Mouse (Mus musculus): ENCODE measurements around the gene Lgals7. TPM values are rescaled to one million over a fixed set of nuclear protein-coding genes. Genes with fewer than 3 reads are reported as not detected.
A peak's percentile ranks its signal among the peaks of the same experiment; 100 is the strongest.
"Not testable (repeated sequence)": the region's sequence is repeated elsewhere in the genome, so short reads cannot be mapped to it uniquely, and the experiment has no call there.

Lgals7 gene
- total RNA-seq, 2 experiments from 2014 or later = 0.73 to 1.4 TPM

DNA sequence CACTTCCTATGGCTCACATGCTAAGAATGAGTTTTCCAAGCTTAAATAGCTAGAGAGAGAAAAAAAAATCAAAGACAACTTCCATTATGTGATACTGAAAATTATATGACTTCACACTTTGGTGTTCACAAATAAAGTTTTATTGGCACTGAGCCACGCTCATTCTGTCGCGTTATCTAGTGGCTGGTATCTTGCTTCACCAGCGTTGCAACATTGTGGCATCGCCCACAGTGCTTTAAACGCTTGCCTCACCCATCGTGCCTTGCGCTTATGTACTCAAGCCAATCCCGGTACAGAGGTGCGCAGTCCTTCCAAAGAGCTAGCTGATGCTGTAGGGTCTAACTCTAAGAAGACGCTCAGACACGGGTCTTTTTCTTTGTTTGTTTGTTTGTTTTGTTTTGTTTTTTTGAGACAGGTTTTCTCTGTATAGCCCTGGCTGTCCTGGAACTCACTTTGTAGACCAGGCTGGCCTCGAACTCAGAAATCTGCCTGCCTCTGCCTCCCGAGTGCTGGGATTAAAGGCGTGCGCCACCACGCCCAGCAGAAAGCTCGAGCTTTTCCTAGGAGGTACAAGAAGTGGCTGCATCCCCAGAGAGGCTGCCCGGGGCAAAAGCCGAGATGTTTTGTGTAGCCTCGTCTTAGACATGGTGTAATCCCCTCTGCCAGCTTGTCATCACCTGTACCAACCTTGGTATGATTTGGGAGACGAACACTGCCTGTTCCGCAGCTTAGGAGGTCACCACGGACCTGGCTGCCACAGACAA, 7.4 kb downstream of the Lgals7 start:
- DNase-seq = no peak
- intact Hi-C loops (cut with DNase I) = no loop called here

- intact Hi-C loops (cut with DNase I) = no loop called here
- no peak for DNase-seq
Observed at GRCm38 (mm10) chr7:28874565-28874964, 10.9 kb downstream of the Lgals7 start.

GRCm38 (mm10) chr7:28876099-28876498, 12.4 kb downstream of the Lgals7 start:
- intact Hi-C loops (cut with DNase I) = no loop called here
- DNase-seq = no peak

GRCm38 (mm10) chr7:28877155-28877554, 13.5 kb downstream of the Lgals7 start:
- DNase-seq = no peak
- intact Hi-C loops (cut with DNase I) = no loop called here

DNA sequence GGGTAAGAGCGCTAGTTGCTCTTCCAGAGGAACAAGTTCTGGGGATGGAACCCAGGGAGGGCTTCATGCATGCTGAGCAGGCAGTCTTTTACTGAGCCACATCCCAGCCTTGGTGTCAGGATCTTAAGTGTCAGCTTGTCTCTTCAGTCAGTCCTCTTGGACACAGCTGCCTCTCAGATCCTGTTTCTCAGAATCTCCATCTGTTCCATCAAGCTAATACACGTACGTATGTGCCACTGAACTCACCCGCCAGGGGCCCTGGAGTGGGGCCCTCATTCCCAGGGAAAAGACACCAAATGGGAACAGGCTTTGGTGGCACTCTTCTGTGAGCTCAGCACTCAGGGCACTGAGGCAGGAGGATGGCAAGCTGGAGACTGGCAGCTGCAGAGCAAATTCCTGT, 14.2 kb downstream of the Lgals7 start:
- no peak for DNase-seq
- intact Hi-C loops (cut with DNase I) = loop anchor here (2.0 kb wide), 1 partner anchor 15 kb away; no protein-coding TSS in a partner anchor

- intact Hi-C loops (cut with DNase I) = loop anchor here (2.0 kb wide), 1 partner anchor 13 kb away; no protein-coding TSS in a partner anchor
- no peak for DNase-seq
Observed at GRCm38 (mm10) chr7:28879606-28880005, 16.0 kb downstream of the Lgals7 start.

DNA sequence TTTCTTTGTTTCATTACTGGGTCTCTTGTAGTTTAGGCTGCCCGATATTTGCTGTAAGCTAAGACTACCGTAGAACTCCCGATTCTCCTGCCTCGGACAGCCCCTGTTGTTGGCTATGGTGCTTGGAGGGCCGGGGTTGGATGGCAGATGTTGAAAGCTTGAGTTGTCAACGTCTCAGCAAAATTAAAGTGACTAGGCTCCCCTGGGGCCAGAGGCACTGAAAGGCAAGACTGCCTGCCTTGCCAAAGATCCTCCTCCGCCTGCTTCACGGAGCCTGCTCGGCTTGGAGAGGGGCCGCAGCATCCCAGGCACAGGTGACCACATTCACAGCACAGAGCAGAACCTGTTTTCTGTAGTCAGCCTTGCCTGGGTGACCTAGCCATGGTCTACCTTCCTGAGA, 16.9 kb downstream of the Lgals7 start:
- DNase-seq = no peak
- intact Hi-C loops (cut with DNase I) = no loop called here

- intact Hi-C loops (cut with DNase I) = no loop called here
- DNase-seq = no peak
Observed at GRCm38 (mm10) chr7:28881199-28881598, 17.5 kb downstream of the Lgals7 start, which contains the start of gene Capn12. Gene Capn12, plus strand, starts transcription at chr7:28881422.

- intact Hi-C loops (cut with DNase I) = no loop called here
- DNase-seq = no peak
Observed at GRCm38 (mm10) chr7:28883039-28883438, 19.4 kb downstream of the Lgals7 start.

DNA sequence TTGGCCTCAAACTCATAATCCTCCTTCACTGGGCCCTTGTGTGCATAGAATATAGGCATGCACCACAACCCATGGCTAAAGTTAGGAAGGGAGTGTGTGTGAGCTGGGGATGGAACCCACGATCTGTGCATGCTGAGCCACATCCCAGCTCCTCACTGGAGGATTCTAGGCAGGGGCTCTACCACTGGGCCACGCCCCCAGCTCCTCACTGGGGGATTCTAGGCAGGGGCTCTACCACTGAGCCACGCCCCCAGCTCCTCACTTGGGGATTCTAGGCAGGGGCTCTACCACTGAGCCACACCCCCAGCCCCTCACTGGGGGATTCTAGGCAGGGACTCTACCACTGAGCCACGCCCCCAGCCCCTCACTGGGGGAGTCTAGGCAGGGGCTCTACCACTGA, 20.1 kb downstream of the Lgals7 start:
- DNase-seq; intact Hi-C loops (cut with DNase I): not testable (repeated sequence)

- no peak for DNase-seq
- intact Hi-C loops (cut with DNase I) = no loop called here
Observed at GRCm38 (mm10) chr7:28886486-28886885, 22.8 kb downstream of the Lgals7 start.

DNA sequence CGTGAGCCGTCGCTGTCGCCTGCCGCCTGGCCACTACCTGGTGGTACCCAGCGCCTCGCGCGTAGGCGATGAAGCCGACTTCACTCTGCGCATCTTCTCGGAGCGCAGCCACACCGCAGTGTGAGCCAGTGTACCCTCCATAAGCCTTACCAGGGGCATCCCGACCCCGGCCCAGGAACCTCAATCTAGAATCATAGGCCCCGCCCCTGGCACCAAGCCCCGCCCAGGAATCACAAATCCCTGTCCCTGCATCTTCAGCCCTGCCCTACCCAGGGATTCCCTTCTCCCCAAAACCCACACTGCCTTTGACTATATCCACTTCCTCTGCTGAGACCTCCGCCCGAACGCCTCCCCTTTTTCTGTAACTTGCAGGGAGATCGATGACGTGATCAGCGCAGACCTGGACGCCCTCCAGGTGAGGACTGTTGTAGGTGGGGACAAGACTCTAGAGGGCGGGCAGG, 25.1 kb downstream of the Lgals7 start:
- no peak for DNase-seq
- intact Hi-C loops (cut with DNase I) = no loop called here

GRCm38 (mm10) chr7:28892601-28893000, 28.9 kb downstream of the Lgals7 start:
- no peak for DNase-seq
- intact Hi-C loops (cut with DNase I) = loop anchor here (2.0 to 10.0 kb wide), 2 partner anchors 14 to 142 kb away; no protein-coding TSS in a partner anchor

DNA sequence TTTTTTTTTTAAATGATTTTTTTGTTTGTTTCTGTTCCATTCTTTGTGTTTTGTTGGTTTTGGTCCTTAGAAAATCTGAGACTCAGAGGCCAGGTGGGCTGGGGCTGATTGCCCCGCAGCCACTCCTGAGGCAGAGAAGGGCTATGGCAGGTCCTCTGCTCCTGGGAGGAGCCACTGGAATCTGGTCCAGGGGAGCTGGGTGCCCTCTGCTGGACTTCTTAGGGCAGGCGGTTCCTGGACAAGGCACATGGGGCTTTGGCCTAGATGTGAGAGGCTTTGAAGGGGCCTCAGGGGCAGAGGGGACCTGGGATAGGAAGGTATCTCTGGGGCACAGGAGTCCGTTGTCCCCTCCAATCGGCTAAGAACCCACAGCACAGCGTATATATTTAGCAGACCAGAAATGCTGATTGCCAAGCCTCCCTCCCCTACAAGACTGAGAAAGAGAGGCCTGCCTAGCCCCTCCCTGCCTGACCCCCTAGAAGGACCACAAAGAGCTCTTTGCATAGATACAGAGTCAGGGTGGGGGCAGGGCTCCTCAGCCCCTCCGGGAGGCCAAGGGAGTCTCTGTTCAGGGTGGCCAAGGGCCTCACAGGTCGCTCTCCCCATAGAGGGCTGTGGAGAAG, 30.1 kb downstream of the Lgals7 start:
- intact Hi-C loops (cut with DNase I) = loop anchor here (2.0 to 10.0 kb wide), 2 partner anchors 15 to 141 kb away; no protein-coding TSS in a partner anchor
- DNase-seq = peak; percentile 60 to 61

DNA sequence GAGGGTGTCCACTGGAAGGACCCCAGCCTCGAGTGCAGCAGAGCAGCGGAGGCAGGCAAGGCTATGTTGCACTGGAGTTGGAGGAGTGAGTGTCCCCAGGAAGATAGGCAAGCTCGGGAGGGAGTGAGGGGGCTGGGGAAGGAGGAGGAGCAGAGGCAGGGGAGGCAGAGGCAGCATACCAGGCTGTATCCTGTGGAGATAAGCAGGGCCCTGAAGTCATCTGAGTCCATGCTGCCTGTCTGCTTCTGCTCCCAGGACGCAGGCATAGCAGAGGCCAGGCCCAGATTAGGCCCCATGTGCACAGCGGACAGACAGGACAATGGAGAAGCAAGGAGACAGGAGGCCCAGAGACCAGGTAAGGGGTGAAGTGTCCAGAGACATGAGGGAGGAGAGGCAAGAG, 31.3 kb downstream of the Lgals7 start:
- intact Hi-C loops (cut with DNase I) = loop anchor here (10.0 kb wide), 1 partner anchor 140 kb away; no protein-coding TSS in a partner anchor
- DNase-seq = no peak

- DNase-seq = no peak
- intact Hi-C loops (cut with DNase I) = loop anchor here (10.0 kb wide), 1 partner anchor 137 kb away; no protein-coding TSS in a partner anchor
Observed at GRCm38 (mm10) chr7:28897661-28898060, 34.0 kb downstream of the Lgals7 start.

DNA sequence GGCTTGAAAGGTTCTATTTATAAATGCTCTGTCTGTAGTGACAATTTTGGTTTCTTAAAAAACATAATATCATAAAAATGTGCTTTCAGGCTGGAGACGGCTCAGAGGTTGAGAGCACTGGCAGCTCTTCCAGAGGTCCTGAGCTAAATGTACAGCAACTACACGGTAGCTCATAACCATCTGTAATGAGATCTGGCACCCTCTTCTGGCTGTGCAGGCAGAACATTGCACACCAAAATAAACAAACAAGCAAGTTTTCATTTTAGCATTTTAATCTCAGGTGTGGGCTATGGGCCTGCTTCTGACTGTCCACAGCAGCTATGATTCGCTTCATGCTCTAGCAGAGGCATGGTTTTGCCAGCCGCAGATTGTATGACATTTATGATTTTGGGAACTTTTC, 36.3 kb downstream of the Lgals7 start:
- no peak for DNase-seq
- intact Hi-C loops (cut with DNase I) = loop anchor here (10.0 kb wide), 1 partner anchor 135 kb away; no protein-coding TSS in a partner anchor

- DNase-seq = peak; percentile 54 to 59
- intact Hi-C loops (cut with DNase I) = no loop called here
Observed at GRCm38 (mm10) chr7:28901311-28902125, 37.9 kb downstream of the Lgals7 start.

DNA sequence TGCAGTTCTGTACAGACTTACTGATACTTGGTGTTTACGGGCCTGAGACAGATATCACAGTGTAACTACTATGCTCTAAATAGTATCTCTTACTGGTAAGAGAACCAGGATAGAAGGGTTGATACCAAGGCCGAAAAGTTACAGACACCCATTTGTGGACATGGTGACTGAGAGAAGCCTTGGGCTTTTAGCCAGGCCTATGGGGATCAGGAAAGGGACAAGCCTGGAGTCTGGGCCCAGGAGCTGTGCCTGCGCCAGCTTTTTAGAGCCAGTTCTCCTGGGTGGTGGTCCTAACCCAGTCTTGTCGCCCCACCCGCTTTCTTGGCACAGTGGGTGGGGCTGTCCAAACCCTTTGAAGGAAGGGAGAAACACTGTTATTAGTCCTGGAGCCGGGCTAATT, 38.5 kb downstream of the Lgals7 start:
- intact Hi-C loops (cut with DNase I) = no loop called here
- no peak for DNase-seq

DNA sequence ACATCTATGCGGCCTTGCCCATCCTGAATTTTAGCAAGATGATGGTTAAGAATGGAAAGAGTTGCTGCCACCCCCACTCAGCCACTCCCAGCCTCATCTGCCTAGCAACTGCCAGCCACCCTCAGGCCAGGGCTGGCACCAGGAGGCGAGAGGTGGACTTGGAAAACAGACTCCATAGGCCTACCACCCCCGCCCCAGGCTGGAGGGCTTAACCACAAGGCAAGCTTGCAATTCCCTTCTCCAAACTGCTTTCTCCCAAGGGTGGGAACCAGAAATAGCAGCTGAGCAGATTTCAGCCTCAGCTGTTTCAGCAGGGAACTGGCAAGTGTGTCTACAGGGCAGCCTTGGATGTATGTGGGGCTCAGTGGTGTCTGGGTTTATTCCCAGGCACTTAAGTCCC, 39.2 kb downstream of the Lgals7 start:
- no peak for DNase-seq
- intact Hi-C loops (cut with DNase I) = no loop called here

DNA sequence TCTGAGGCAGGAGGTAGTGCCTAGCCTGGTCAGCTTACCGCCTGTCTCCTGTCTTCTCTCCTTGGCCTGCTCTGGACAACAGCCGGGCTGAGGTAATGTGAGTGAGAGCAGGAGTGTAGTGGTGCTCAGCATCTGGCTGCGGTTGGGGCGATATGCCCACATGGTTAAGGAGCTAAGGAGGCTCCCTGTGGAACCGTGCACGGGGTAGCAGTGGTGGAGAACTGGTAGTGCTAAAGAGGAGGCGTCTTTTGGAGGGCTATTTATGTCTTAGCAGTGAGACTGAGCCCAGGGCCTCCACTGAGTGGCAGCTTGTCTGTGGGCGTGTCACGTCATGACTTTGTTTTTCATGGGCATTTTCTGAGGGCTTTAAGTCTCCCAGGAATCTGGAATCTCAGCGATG, 40.1 kb downstream of the Lgals7 start:
- intact Hi-C loops (cut with DNase I) = no loop called here
- DNase-seq = no peak

Measured in heart, postnatal 36 days (tissue).